Mouse (Mus musculus): ENCODE measurements around the gene Lst1.

- TF ChIP-seq CHD2 (IDR thresholded peaks at IDR 0.05; ENCODE audit: low read depth, low read length) (no peak), HCFC1 (IDR thresholded peaks at IDR 0.05; ENCODE audit: borderline replicate concordance, insufficient read depth, low read length) (no peak)
Observed at GRCm38 (mm10) chr17:35187345-35187744, 894 bp downstream of the Lst1 start.
